Mouse (Mus musculus) thymus, adult 2 months (tissue): ENCODE results near the gene Zfp865.

Experiments used
- CTCF ChIP-seq: fragments of 200-500 bp; IDR thresholded peaks from 2 replicates; pipeline ENCODE4 v1.5.1; 2012; ENCODE audit warnings: mild to moderate bottlenecking, control low read depth, low read length, moderate library complexity, borderline replicate concordance; ENCODE audit not compliant: control insufficient read depth, poor library complexity, insufficient read depth; ENCODE audit errors: extremely low read depth
- POLR2A ChIP-seq: fragments of 200-500 bp; IDR thresholded peaks from 2 replicates; pipeline ENCODE4 v1.6.1; 2012; ENCODE audit warnings: mild to moderate bottlenecking, low read length, control low read depth, moderate library complexity; ENCODE audit not compliant: control insufficient read depth, poor library complexity, insufficient read depth; ENCODE audit errors: extremely low read depth

GRCm38 (mm10) chr7:5053456-5054179 is 33.4 kb downstream of the Zfp865 start:
- TF ChIP-seq CTCF (no peak), POLR2A (no peak)
